Mouse (Mus musculus) intestine, embryonic 14.5 days (tissue): ENCODE measurements around the gene Zfp512b. TPM values are rescaled to one million over a fixed set of nuclear protein-coding genes. Genes with fewer than 3 reads are reported as not detected.

Experiments
- ATAC-seq: fragments of 200-750 bp; cut with Nextera tagmentation; replicated peaks from 2 replicates; pipeline ENCODE4 v1.8.0; 2017; ENCODE audit warnings: low read depth, moderate number of reproducible peaks, moderate TSS enrichment, moderate library complexity; ENCODE audit not compliant: low FRiP score, low TSS enrichment
- DNase-seq: peaks from one replicate; pipeline ENCODE4 v3.0.0-alpha.2; 2018; ENCODE audit warnings: low spot score
- H3K27ac ChIP-seq: fragments of 300-500 bp; sonication (generic); 2 replicates; pipeline ENCODE4 v1.5.1; 2014; ENCODE audit warnings: low read depth, mild to moderate bottlenecking, control low read depth
- H3K27me3 ChIP-seq: fragments of 300-500 bp; sonication (generic); replicated peaks from 2 replicates; pipeline ENCODE4 v1.6.1; 2014; ENCODE audit warnings: low read length, control low read depth; ENCODE audit not compliant: control insufficient read depth, insufficient read depth
- H3K36me3 ChIP-seq: fragments of 300-500 bp; sonication (generic); 2 replicates; pipeline ENCODE4 v1.6.1; 2014; ENCODE audit warnings: low read length, control low read depth; ENCODE audit not compliant: control insufficient read depth, insufficient read depth
- H3K4me1 ChIP-seq: fragments of 300-500 bp; sonication (generic); replicated peaks from 2 replicates; pipeline ENCODE4 v1.6.1; 2014; ENCODE audit warnings: low read length, control low read depth, mixed read lengths; ENCODE audit not compliant: control insufficient read depth, insufficient read depth
- H3K4me2 ChIP-seq: fragments of 300-500 bp; sonication (generic); 2 replicates; pipeline ENCODE4 v1.6.1; 2014; ENCODE audit warnings: low read length
- H3K4me3 ChIP-seq: fragments of 300-500 bp; sonication (generic); 2 replicates; pipeline ENCODE4 v1.5.1; 2014; ENCODE audit warnings: low read depth, low read length, control low read depth, mixed read lengths
- H3K9ac ChIP-seq: fragments of 300-500 bp; sonication (generic); 2 replicates; pipeline ENCODE4 v1.6.1; 2014; ENCODE audit warnings: mild to moderate bottlenecking, low read length
- H3K9me3 ChIP-seq: fragments of 300-500 bp; sonication (generic); 2 replicates; pipeline ENCODE4 v1.6.1; 2016; ENCODE audit warnings: low read length, control low read depth; ENCODE audit not compliant: control insufficient read depth
- WGBS: fragments of 180-500 bp; shearing (Covaris S2); extraction: QIAGEN DNeasy Blood & Tissue Kit; methylation state at CpG from one replicate; pipeline ENCODE4 v1.1.7; 2014; 5-methylcytosine and 5-hydroxymethylcytosine counted together
- polyA plus RNA-seq: library from polyadenylated mRNA; unstranded; fragments of >200 nt; fragmentation: Nextera tagmentation; extraction: Ambion mirVana; gene quantifications from 2 replicates; pipeline ENCODE4 v1.2.1, GENCODE M21; 2014

Zfp512b gene
- polyA plus RNA-seq: 35.0 TPM in 2 replicates

DNA sequence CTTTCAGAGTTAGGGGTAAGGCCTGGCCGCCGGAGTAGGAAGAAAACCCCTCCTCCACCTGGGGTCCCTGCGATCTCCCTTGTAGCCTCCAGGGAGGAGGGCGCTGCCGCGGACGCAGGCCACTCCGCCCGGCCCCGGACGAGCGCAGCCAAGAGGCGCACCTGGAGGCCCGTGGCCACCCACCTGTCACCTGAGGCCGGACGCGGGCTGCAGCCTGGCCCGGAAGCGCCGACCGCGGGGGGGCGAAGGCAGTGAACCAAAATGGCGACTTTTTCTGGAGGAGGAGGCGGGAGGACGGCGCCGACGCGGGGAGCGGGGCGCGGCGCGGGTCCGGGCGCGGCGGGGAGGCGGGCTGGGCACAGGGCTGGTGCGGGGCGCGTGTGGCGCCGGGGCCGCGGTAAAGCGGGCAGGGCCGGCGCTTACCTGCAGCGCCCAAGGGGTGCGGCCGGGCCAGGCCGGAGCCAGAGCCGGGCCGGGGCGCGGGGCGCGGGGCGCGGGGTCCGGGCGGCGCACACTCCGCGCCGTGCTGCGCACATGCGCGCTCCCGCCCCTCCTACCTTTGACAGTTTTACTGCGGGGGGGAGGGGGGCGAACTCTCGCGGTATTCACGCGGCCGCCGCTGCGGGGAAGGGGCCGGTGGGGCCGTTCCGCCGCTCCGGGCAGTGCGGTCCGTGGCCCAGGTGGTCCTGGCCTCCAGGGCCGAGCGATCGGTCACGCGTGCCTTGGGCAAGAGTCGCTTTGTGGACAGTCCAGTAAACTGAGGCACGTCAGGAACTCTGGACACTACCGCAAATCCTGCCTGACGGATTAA lies at the start of gene Zfp512b:
TSS of gene Zfp512b (minus strand) at position 573 of the 811 bp plus-strand sequence.
- Histone ChIP-seq H3K27me3 (no peaks in the 10 kb centered on the region), H3K4me1 (peaks cover 9% of the 10 kb centered on the region; the same call in 1 of the 2 replicates), H3K9ac (peak within 1 kb of the TSS; percentile 85), H3K4me2 (peak within 1 kb of the TSS; percentile 85), H3K4me3 (peak within 1 kb of the TSS; percentile 95), H3K36me3 (peaks cover 34% of the 10 kb centered on the region), H3K9me3 (no peaks in the 10 kb centered on the region), H3K27ac (peak within 1 kb of the TSS; percentile 65)
- DNase-seq (peak; percentile 91), ATAC-seq (peak; percentile 85)
- WGBS: 1% methylated on average over 73 of the region's 97 CpGs

DNA sequence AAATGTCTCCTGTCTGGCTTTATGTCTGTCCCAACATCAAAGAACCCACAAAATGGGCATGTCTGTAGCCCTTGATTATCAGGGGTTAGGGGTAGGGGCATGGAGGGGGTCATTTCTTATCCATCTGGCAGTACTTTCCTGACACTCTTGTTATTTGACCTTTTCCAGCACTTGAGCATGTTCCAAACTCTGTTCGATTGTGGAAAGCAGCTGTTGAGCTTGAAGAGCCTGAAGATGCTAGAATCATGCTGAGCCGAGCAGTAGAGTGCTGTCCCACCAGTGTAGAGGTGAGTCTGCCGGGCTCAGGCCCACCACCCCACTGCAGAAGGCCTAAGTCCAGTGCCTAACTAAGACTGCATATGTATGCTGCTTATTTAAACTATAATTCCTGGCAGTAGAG lies 43.3 kb upstream of the Zfp512b start:
- Histone ChIP-seq H3K27ac (no peak overlapping the region), H3K36me3 (peaks cover 87% of the 10 kb centered on the region), H3K4me3 (no peak overlapping the region), H3K9ac (no peak overlapping the region), H3K9me3 (no peaks in the 10 kb centered on the region), H3K4me2 (no peak overlapping the region), H3K27me3 (no peaks in the 10 kb centered on the region), H3K4me1 (no peaks in the 10 kb centered on the region)
- DNase-seq: no peak
- ATAC-seq: no peak
- WGBS: 96% methylated on average over 3 of the region's 3 CpGs

DNA sequence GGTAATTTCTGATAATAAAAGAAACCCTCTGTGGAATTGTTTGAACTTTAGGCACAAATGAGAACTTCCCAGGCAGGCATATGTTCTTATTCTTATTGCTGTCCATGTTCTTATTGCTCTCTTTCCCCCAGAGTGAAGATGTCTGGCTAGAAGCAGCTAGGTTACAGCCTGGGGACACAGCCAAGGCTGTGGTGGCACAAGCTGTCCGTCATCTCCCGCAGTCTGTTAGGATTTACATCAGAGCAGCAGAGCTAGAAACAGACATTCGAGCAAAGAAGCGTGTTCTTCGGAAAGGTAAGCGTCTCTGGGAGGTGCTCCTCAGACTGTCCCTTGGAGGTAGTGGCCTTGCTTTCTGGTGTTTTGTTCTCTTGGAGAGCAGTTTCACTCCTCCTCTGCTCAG lies 40.0 kb upstream of the Zfp512b start:
- Histone ChIP-seq H3K36me3 (peaks cover 69% of the 10 kb centered on the region), H3K4me2 (no peak overlapping the region), H3K9me3 (no peaks in the 10 kb centered on the region), H3K27me3 (no peaks in the 10 kb centered on the region), H3K4me3 (no peak overlapping the region), H3K27ac (no peak overlapping the region), H3K9ac (no peak overlapping the region), H3K4me1 (no peaks in the 10 kb centered on the region)
- DNase-seq (no peak), ATAC-seq (no peak)
- 93% methylated on average over 6 of the region's 6 CpGs for WGBS

DNA sequence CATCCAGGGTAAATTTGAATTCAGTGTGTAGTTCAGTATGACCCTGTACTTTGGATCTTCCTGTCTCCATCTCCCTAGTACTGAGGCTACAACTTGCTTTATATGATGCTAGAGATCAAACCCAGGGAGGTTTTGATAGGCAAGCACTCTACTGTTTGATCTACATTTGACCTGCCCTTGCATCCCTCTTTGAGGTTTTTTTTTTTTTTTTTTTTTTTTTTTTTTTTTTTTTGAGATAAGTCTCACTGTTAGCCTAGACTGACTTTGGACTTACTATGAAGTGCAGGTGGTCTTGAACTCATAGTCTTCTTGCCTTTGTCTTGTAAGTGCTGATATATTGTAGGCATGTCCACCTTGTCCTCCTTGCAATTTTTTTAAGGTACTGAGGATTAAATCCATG lies 35.9 kb upstream of the Zfp512b start:
- Histone ChIP-seq H3K4me1 (no peaks in the 10 kb centered on the region), H3K9me3 (no peaks in the 10 kb centered on the region), H3K36me3 (peaks cover 45% of the 10 kb centered on the region), H3K4me3 (no peak overlapping the region), H3K4me2 (no peak overlapping the region), H3K27me3 (no peaks in the 10 kb centered on the region), H3K27ac (no peak overlapping the region), H3K9ac (no peak overlapping the region)
- DNase-seq (no peak), ATAC-seq (no peak)

DNA sequence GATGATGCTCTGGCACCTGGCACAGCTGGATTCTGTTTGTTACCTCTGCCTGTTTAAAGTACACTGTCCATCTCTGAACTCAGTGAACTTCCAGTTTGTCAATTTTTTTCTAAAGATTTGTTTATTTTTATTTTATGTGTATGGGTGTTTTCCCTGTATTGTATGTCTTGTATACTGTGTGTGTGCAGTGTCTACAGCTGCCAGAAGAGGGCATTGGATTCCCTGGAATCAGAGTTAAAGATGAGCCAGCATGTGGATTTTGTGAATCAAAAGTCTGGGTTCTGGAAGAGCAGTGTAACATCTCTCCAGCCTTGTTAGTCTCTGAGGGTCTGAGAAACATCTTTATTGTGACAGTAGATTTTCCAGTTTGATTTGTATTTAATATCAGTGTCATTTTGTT lies 30.8 kb upstream of the Zfp512b start:
- Histone ChIP-seq H3K4me2 (no peak overlapping the region), H3K4me3 (no peak overlapping the region), H3K27ac (no peak overlapping the region), H3K9ac (no peak overlapping the region), H3K9me3 (no peaks in the 10 kb centered on the region), H3K27me3 (no peaks in the 10 kb centered on the region), H3K4me1 (no peaks in the 10 kb centered on the region), H3K36me3 (peaks cover 63% of the 10 kb centered on the region)
- no peak for ATAC-seq
- DNase-seq: no peak

DNA sequence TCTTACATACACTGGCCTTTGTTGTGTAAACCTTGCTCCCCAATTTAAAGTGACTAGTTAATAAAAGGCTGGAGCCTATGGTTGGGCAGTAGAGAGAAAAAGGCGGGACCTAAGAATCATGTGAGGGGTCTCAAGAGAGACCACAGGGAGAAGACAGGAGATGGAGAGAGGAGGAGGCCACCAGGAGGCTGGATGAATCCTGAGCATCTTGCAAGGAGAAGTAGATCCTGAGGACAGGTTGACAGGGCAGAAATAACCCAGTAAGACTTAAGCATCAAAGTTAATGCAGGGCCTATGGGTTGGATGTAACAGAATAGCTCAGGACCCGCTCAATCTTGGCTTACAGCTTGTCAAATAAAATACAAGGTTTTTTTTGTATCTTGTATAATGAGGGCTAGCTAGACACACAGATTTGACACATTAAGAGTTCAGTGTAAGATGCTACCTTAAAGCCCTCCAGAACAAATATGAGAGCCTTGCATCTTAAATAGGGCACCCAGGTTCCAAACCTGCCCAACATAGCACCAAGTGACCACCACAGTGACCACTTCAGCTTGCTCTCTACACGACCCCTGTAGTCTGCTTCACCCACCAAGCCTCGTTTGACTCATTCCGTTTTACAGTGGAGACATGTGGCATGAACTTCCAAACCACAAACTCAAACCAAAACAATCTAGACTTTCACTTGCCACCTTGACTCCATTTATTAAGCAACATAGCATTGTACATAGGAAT lies 26.3 kb upstream of the Zfp512b start:
- Histone ChIP-seq H3K27me3 (no peaks in the 10 kb centered on the region), H3K4me3 (no peak overlapping the region)
- WGBS: 85% methylated on average over 5 of the region's 5 CpGs

DNA sequence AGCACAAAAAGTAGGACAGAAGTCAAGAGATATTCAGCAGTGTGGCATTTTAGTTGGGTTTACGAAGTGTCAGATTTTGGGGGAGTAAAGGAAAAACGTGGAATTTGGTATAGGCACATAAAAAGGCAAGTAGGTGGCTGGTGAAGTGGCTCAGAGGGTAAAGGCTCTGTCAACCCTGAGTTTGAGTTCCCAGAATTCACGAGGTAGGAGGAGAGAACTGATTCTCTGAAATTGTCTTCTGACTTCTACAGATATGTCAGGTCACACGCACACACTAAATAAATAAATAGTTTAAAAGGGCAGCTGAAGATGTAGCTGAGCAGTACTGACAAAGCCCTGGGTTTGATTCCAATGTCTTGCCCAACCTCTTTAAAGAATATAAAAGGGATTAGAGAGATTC lies 9.8 kb upstream of the Zfp512b start:
- Histone ChIP-seq H3K4me1 (peaks cover 23% of the 10 kb centered on the region), H3K9me3 (no peaks in the 10 kb centered on the region), H3K27me3 (peaks cover 4% of the 10 kb centered on the region; the same call in 1 of the 2 replicates), H3K4me3 (no peak overlapping the region; the same call in 1 of the 2 replicates), H3K36me3 (no peaks in the 10 kb centered on the region), H3K9ac (peak overlapping the region; percentile 87; the same call in 1 of the 2 replicates), H3K27ac (no peak overlapping the region), H3K4me2 (peak overlapping the region; percentile 90)
- no peak for ATAC-seq
- DNase-seq: no peak
- WGBS: 71% methylated on average over 4 of the region's 4 CpGs

More for the DNA sequence above, 26.3 kb upstream of the Zfp512b start:
- ATAC-seq (no peak), DNase-seq (no peak)
- Histone ChIP-seq H3K4me2 (no peak overlapping the region), H3K9ac (no peak overlapping the region), H3K36me3 (peaks cover 64% of the 10 kb centered on the region), H3K9me3 (no peaks in the 10 kb centered on the region), H3K27ac (no peak overlapping the region), H3K4me1 (no peaks in the 10 kb centered on the region)

DNA sequence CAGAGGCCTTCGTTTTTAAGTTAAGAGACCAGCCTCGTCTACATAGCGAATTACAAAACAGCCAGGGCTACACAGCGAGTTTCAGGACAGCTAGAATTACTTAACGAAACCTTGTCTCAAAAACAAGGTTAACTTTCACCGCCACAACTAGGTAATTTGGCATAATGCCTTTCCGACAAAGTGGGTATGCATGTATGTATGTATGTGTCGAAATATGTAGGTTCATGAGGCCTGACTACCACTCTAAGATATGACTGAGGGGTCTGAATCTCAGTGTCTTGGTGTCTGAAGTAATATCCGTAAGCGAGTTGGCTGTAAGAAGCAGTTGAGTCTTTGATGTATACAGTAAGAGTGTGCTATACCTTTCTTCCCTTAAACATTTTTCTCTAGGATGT lies 9.1 kb upstream of the Zfp512b start:
- DNase-seq: no peak
- H3K4me1 ChIP-seq: peaks cover 23% of the 10 kb centered on the region

More for the DNA sequence above, 9.1 kb upstream of the Zfp512b start:
- Histone ChIP-seq H3K4me3 (peak overlapping the region; percentile 93), H3K9me3 (no peaks in the 10 kb centered on the region), H3K36me3 (no peaks in the 10 kb centered on the region), H3K9ac (peak overlapping the region; percentile 87), H3K27me3 (peaks cover 4% of the 10 kb centered on the region; the same call in 1 of the 2 replicates), H3K27ac (no peak overlapping the region), H3K4me2 (peak overlapping the region; percentile 90)
- 26% methylated on average over 10 of the region's 10 CpGs for WGBS
- ATAC-seq: no peak
